Mouse (Mus musculus) kidney, adult 2 months (tissue): ENCODE measurements around the gene Rbm28.

Source experiments
- CTCF ChIP-seq: fragments of 200-500 bp; conservative IDR thresholded peaks from 2 replicates; pipeline ENCODE4 v1.5.1; 2011; ENCODE audit warnings: low read depth, mild to moderate bottlenecking, control low read depth, low read length, moderate library complexity, mixed read lengths; ENCODE audit not compliant: insufficient read depth, insufficient read length
- POLR2A ChIP-seq: fragments of 200-500 bp; IDR thresholded peaks from one replicate; pipeline ENCODE4 v1.6.1; 2011; ENCODE audit warnings: low read depth, low read length, control low read depth

DNA sequence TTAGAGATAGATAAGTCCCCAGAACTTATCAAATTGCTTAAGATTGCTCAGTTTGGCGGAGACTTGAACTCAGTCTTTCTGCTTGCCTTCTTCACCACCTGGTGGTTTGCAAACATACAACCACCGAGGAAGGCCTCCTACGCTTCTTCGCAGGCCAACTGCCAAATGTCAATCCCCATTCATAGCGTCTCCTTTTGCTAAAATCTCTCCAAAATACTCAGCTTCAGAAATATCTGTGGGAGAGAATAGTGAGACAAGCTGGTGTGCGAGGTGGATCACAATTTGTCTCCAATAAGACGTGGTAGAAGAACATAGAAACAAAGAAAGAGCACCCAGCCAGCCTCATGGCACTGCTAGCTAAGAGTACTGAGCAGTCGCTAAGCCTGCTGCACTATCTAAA, 15.0 kb upstream of the Rbm28 start:
- TF ChIP-seq POLR2A (no peak), CTCF (no peak)
